Mouse (Mus musculus) embryonic facial prominence, embryonic 12.5 days (tissue): ENCODE results near the gene Akap12. TPM values are rescaled to one million over a fixed set of nuclear protein-coding genes. Genes with fewer than 3 reads are reported as not detected.

Source experiments
- ATAC-seq: fragments of 200-750 bp; cut with Nextera tagmentation; 2 replicates; pipeline ENCODE4 v1.8.0; 2017; ENCODE audit not compliant: insufficient number of reproducible peaks, insufficient read depth, low FRiP score, low TSS enrichment
- H3K27ac ChIP-seq: fragments of 300-500 bp; sonication (generic); 2 replicates; pipeline ENCODE4 v1.5.1; 2016; ENCODE audit warnings: mild to moderate bottlenecking
- H3K27me3 ChIP-seq: fragments of 300-500 bp; sonication (generic); 2 replicates; pipeline ENCODE4 v1.6.1; 2016; ENCODE audit warnings: mild to moderate bottlenecking, moderate library complexity
- H3K36me3 ChIP-seq: fragments of 300-500 bp; sonication (generic); 2 replicates; pipeline ENCODE4 v1.6.1; 2016; ENCODE audit warnings: mild to moderate bottlenecking
- H3K4me1 ChIP-seq: fragments of 300-500 bp; sonication (generic); 2 replicates; pipeline ENCODE4 v1.6.1; 2016
- H3K4me2 ChIP-seq: fragments of 300-500 bp; sonication (generic); replicated peaks from 2 replicates; pipeline ENCODE4 v1.6.1; 2016; ENCODE audit warnings: mild to moderate bottlenecking, moderate library complexity
- H3K4me3 ChIP-seq: fragments of 300-500 bp; sonication (generic); 2 replicates; pipeline ENCODE4 v1.5.1; 2016; ENCODE audit warnings: mild to moderate bottlenecking
- H3K9ac ChIP-seq: fragments of 300-500 bp; sonication (generic); 2 replicates; pipeline ENCODE4 v1.6.1; 2016; ENCODE audit warnings: mild to moderate bottlenecking, moderate library complexity
- H3K9me3 ChIP-seq: fragments of 300-500 bp; sonication (generic); 2 replicates; pipeline ENCODE4 v1.6.1; 2016; ENCODE audit warnings: mild to moderate bottlenecking, moderate library complexity
- WGBS: fragments of 180-500 bp; shearing (Covaris S2); methylation state at CpG from one replicate; pipeline ENCODE4 v1.1.7; 2016; 5-methylcytosine and 5-hydroxymethylcytosine counted together
- polyA plus RNA-seq: library from polyadenylated mRNA; unstranded; fragments of >200 nt; fragmentation: Nextera tagmentation; extraction: Ambion mirVana; gene quantifications from 2 replicates; pipeline ENCODE4 v1.2.1, GENCODE M21; 2016

Gene Akap12
- polyA plus RNA-seq, 1 experiment from 2014 or later = 37.5 TPM

DNA sequence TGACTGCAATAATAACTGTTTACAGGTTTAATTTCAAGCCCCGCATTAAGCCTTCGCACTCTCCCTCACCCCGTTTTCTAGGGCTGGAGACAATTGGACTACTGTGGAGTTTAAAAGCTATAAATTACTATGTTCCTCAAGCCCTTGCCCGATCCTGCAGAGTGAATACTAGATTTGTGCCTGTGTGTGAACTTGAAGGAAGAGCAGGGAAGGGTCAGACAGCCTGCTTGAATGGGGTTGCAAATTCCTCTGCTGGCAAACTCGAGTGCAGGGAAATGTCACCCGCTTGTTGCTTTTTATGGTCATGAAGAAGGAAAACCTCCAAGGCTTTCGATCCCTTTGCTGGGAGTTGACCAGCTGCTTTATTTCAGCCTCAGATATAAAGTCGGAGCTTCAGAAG lies 19.6 kb downstream of the Akap12 start:
- Histone ChIP-seq H3K4me1 (peaks cover 7% of the 10 kb centered on the region), H3K9me3 (no peaks in the 10 kb centered on the region), H3K27ac (no peak overlapping the region), H3K27me3 (no peaks in the 10 kb centered on the region), H3K9ac (no peak overlapping the region), H3K36me3 (no peaks in the 10 kb centered on the region), H3K4me3 (no peak overlapping the region), H3K4me2 (no peak overlapping the region)
- ATAC-seq = no peak
- WGBS = 68% methylated on average over 8 of the region's 8 CpGs

DNA sequence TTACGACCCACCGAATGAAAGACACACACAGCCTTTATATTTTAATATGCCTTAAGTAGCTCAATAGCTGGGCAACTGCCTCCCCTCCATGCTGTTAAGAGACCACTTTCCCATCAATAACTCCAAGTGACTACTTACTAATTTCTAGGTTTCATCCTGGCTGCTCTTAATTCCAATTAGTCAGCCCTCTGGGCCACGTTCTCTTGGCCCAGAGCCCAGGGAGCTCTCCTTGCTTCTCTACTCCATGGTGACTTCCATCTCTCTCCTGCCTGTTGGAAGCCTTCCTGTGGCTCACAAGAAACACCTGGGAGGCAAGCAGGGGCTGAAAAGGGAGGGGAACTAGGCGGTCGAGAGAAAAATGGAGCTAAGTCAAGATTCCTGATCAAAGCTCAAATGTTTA lies 23.0 kb downstream of the Akap12 start:
- H3K27me3 ChIP-seq = no peaks in the 10 kb centered on the region
- H3K9me3 ChIP-seq = no peaks in the 10 kb centered on the region
- no peak for ATAC-seq
- 47% methylated on average over 5 of the region's 5 CpGs for WGBS
- no peaks in the 10 kb centered on the region for H3K36me3 ChIP-seq
- no peak overlapping the region for H3K4me2 ChIP-seq
- no peak overlapping the region for H3K27ac ChIP-seq
- no peak overlapping the region for H3K9ac ChIP-seq
- peaks cover 7% of the 10 kb centered on the region for H3K4me1 ChIP-seq
- no peak overlapping the region for H3K4me3 ChIP-seq

DNA sequence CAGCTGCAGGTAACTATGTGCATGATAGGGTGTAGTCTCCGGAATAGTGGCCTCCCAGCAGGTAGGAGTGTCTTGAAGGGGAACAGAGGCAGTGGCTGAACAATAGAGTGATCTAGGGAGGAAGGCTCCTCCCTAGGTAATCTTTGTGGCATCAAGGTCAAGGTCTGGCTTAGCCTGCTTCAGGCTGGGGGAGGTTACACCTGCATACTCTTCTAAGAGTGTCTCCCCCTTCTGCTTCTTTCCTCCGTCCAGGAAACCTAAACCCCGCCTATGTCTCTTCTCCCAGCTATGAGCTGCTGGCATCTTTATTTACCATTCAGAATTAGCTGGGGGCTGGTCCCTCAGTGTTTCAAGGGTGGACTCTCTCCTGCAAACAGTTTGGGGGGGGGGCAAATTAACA lies 23.5 kb downstream of the Akap12 start:
- WGBS = 31% methylated on average over 3 of the region's 3 CpGs
- no peaks in the 10 kb centered on the region for H3K36me3 ChIP-seq
- no peaks in the 10 kb centered on the region for H3K9me3 ChIP-seq
- H3K4me1 ChIP-seq = peaks cover 7% of the 10 kb centered on the region
- H3K27ac ChIP-seq = no peak overlapping the region
- H3K9ac ChIP-seq = no peak overlapping the region
- no peak overlapping the region for H3K4me2 ChIP-seq
- H3K27me3 ChIP-seq = no peaks in the 10 kb centered on the region
- ATAC-seq = no peak
- no peak overlapping the region for H3K4me3 ChIP-seq

GRCm38 (mm10) chr10:4290145-4290544 lies 24.0 kb downstream of the Akap12 start:
- ATAC-seq = no peak
- Histone ChIP-seq H3K9me3 (no peaks in the 10 kb centered on the region), H3K4me3 (no peak overlapping the region), H3K27me3 (no peaks in the 10 kb centered on the region), H3K9ac (no peak overlapping the region), H3K4me1 (peaks cover 7% of the 10 kb centered on the region), H3K27ac (no peak overlapping the region), H3K4me2 (no peak overlapping the region), H3K36me3 (no peaks in the 10 kb centered on the region)
- 30% methylated on average over 3 of the region's 3 CpGs for WGBS

DNA sequence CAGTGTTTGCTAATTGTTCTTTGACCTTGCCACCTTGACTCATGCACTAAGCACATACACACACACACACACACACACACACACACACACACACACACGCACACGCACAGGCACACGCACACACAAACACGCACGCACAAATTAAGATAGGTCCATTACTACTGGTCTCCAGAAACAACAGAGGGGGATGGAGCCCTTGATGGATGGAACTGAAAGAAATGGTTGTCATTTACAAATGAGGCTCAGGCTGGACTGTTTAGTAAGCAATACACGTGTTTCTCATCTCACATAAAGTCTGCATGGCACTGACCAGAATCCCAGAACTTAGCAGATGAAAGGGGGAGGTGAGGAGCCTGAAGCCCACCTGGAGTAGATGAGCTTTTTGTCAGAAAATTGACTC lies 24.4 kb downstream of the Akap12 start:
- Histone ChIP-seq H3K4me3 (no peak overlapping the region), H3K4me1 (peaks cover 7% of the 10 kb centered on the region), H3K9ac (no peak overlapping the region), H3K27ac (no peak overlapping the region), H3K36me3 (no peaks in the 10 kb centered on the region), H3K4me2 (no peak overlapping the region), H3K27me3 (no peaks in the 10 kb centered on the region), H3K9me3 (no peaks in the 10 kb centered on the region)
- ATAC-seq = no peak
- WGBS = 81% methylated on average over 6 of the region's 6 CpGs

- no peaks in the 10 kb centered on the region for H3K27me3 ChIP-seq
- no peaks in the 10 kb centered on the region for H3K9me3 ChIP-seq
- no peak overlapping the region for H3K9ac ChIP-seq
- no peak for ATAC-seq
- H3K27ac ChIP-seq = no peak overlapping the region
- H3K4me3 ChIP-seq = no peak overlapping the region
- H3K4me1 ChIP-seq = peaks cover 3% of the 10 kb centered on the region
- no peak overlapping the region for H3K4me2 ChIP-seq
- no peaks in the 10 kb centered on the region for H3K36me3 ChIP-seq
- WGBS = 82% methylated on average over 4 of the region's 4 CpGs
These were observed 27.2 kb downstream of the Akap12 start for GRCm38 (mm10) chr10:4293418-4293817.

DNA sequence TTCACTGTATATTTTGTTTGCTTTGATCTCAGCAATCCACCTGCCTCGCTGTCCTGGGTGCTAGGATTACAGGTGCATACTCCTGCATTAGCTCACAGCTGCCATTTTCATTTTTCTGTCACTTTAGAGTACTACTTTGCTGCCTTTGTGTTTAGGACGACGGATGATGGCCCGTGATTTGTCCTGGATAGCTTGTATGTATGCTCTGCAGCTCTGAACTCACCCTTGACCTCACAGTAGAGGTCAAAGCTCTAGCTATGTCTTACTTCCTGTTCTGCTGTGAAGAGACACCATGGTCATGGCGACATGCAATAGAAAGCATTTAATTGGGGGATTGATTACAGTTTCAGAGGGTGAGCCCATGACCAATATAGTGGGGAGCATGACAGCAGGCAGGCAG lies 37.4 kb downstream of the Akap12 start:
- Histone ChIP-seq H3K9ac (no peak overlapping the region), H3K4me2 (no peak overlapping the region), H3K27ac (no peak overlapping the region), H3K9me3 (no peaks in the 10 kb centered on the region), H3K27me3 (no peaks in the 10 kb centered on the region), H3K36me3 (no peaks in the 10 kb centered on the region), H3K4me3 (no peak overlapping the region), H3K4me1 (peaks cover 5% of the 10 kb centered on the region; the same call in 1 of the 2 replicates)
- 53% methylated on average over 5 of the region's 5 CpGs for WGBS
- no peak for ATAC-seq

- Histone ChIP-seq H3K4me1 (peaks cover 8% of the 10 kb centered on the region; the same call in 1 of the 2 replicates), H3K9ac (no peak overlapping the region), H3K36me3 (no peaks in the 10 kb centered on the region), H3K4me3 (no peak overlapping the region), H3K4me2 (no peak overlapping the region), H3K9me3 (no peaks in the 10 kb centered on the region), H3K27ac (no peak overlapping the region), H3K27me3 (no peaks in the 10 kb centered on the region)
- 76% methylated on average over 8 of the region's 8 CpGs for WGBS
- no peak for ATAC-seq
These were observed 57.7 kb downstream of the Akap12 start for GRCm38 (mm10) chr10:4323885-4324284.

GRCm38 (mm10) chr10:4325562-4325961 lies 59.4 kb downstream of the Akap12 start:
- no peak for ATAC-seq
- H3K4me2 ChIP-seq = no peak overlapping the region
- H3K9me3 ChIP-seq = no peaks in the 10 kb centered on the region
- H3K27me3 ChIP-seq = no peaks in the 10 kb centered on the region
- H3K4me1 ChIP-seq = peaks cover 8% of the 10 kb centered on the region; the same call in 1 of the 2 replicates
- 35% methylated on average over 5 of the region's 5 CpGs for WGBS
- peak overlapping the region; percentile 41; the same call in 1 of the 2 replicates for H3K27ac ChIP-seq
- H3K36me3 ChIP-seq = no peaks in the 10 kb centered on the region
- no peak overlapping the region for H3K4me3 ChIP-seq
- no peak overlapping the region for H3K9ac ChIP-seq

GRCm38 (mm10) chr10:4327716-4328115 lies 61.5 kb downstream of the Akap12 start:
- H3K27me3 ChIP-seq = no peaks in the 10 kb centered on the region
- ATAC-seq = no peak
- WGBS = 83% methylated on average over 1 of the region's 1 CpGs

GRCm38 (mm10) chr10:4332228-4332979 lies 66.2 kb downstream of the Akap12 start:
- H3K9me3 ChIP-seq = no peaks in the 10 kb centered on the region
- WGBS = 43% methylated on average over 7 of the region's 7 CpGs
- no peak overlapping the region for H3K4me2 ChIP-seq
- H3K4me1 ChIP-seq = peaks cover 4% of the 10 kb centered on the region; the same call in 1 of the 2 replicates
- H3K9ac ChIP-seq = no peak overlapping the region
- ATAC-seq = no peak
- H3K27me3 ChIP-seq = no peaks in the 10 kb centered on the region
- H3K4me3 ChIP-seq = no peak overlapping the region
- H3K36me3 ChIP-seq = no peaks in the 10 kb centered on the region
- H3K27ac ChIP-seq = no peak overlapping the region

More at GRCm38 (mm10) chr10:4327716-4328115, 61.5 kb downstream of the Akap12 start:
- Histone ChIP-seq H3K9ac (no peak overlapping the region), H3K4me1 (peaks cover 8% of the 10 kb centered on the region; the same call in 1 of the 2 replicates), H3K27ac (no peak overlapping the region), H3K4me3 (no peak overlapping the region), H3K36me3 (no peaks in the 10 kb centered on the region), H3K4me2 (no peak overlapping the region), H3K9me3 (no peaks in the 10 kb centered on the region)

GRCm38 (mm10) chr10:4333319-4333718 lies 67.1 kb downstream of the Akap12 start:
- Histone ChIP-seq H3K4me1 (peaks cover 4% of the 10 kb centered on the region; the same call in 1 of the 2 replicates), H3K27ac (no peak overlapping the region), H3K9ac (no peak overlapping the region), H3K4me3 (0 out of 2 replicates have a peak overlapping the region, but pooled peaks have one; percentile 33), H3K36me3 (no peaks in the 10 kb centered on the region), H3K9me3 (no peaks in the 10 kb centered on the region), H3K4me2 (peak overlapping the region; percentile 56), H3K27me3 (no peaks in the 10 kb centered on the region)
- ATAC-seq = no peak
- WGBS = 12% methylated on average over 8 of the region's 8 CpGs
